Mouse (Mus musculus) left cerebral cortex, adult 2 months (tissue): ENCODE results near the gene Mtmr12. TPM values are rescaled to one million over a fixed set of nuclear protein-coding genes. Genes with fewer than 3 reads are reported as not detected.
A peak's percentile ranks its signal among the peaks of the same experiment; 100 is the strongest.

Source experiments
- DNase-seq, 2 experiments: peaks; one replicate each; pipeline ENCODE4 v3.0.0; 2021 to 2022; ENCODE audit warnings: low spot score in 2 of 2, mixed read lengths in 1 of 2; ENCODE audit errors: extremely low spot score in 1 of 2
- H3K27ac ChIP-seq: fragments of 200-600 bp; 2 replicates; pipeline ENCODE4 v1.8.1; 2022
- H3K4me3 ChIP-seq: fragments of 200-600 bp; 2 replicates; pipeline ENCODE4 v1.8.1; 2022
- CTCF ChIP-seq: fragments of 200-600 bp; IDR thresholded peaks from 2 replicates; pipeline ENCODE4 v1.8.1; 2022; ENCODE audit warnings: antibody characterized with exemption, mild to moderate bottlenecking, moderate library complexity
- intact Hi-C: fragments of 180-260 bp; cut with DNase I; formaldehyde crosslinking; loops from one replicate; pipeline ENCODE4 v1.15.1; 2025
- total RNA-seq, 2 experiments: library from RNA; stranded (reverse); gene quantifications; 2 replicates each; pipeline ENCODE4 v1.2.3; 2021

Gene Mtmr12
- total RNA-seq, 2 experiments from 2014 or later, result 54.9 to 55.6 TPM

DNA sequence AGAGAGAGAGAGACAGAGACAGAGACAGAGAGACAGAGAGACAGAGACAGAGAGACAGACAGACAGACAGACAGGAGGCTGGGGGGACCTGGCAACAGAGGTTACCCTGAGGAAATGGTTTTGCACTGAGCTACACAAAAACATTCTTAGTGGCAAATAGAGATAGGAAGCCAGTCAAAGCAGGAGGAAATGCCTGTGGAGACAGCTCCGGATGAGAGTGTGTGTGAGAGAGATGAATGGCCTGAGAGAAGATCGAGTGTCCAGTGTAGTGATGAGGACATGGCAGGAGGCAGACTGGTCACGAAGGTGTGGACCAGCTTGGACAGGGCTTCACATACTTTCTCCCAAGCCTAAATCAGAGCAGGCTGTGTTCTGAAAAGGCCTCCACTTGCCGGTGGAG, 20.2 kb downstream of the Mtmr12 start:
- Histone ChIP-seq H3K4me3 (no peak overlapping the region), H3K27ac (no peak overlapping the region)
- DNase-seq, result no peak
- TF ChIP-seq CTCF, result no peak
- intact Hi-C loops, result no loop called here

- TF ChIP-seq CTCF, result no peak
- no peak overlapping the region for H3K4me3 ChIP-seq
- intact Hi-C loops, result no loop called here
- DNase-seq, result no peak
- H3K27ac ChIP-seq, result no peak overlapping the region
These were observed 22.1 kb downstream of the Mtmr12 start for GRCm38 (mm10) chr15:12226908-12227307.

DNA sequence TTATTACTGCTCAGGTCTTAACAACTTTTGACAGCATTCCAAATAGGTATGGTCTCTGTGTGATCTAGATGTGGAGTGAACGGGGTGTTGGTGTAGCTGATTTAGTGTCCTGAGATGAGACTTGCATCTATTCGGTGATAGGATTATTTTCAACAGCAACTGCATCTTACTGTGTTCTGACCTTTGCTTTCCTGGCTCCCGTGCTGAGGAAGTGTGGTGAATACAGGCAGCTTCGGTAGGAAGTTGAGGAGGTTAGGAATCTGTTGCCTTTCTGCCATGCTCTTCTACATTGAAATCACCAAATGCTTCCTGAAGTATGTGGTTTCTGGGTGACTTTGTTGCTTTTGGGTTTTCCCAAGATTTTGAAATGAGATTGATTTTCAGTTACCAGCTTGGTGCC, 22.5 kb downstream of the Mtmr12 start:
- TF ChIP-seq CTCF, result no peak
- Histone ChIP-seq H3K4me3 (no peak overlapping the region), H3K27ac (no peak overlapping the region)
- intact Hi-C loops, result no loop called here
- DNase-seq, result no peak

- TF ChIP-seq CTCF, result no peak
- intact Hi-C loops, result no loop called here
- no peak overlapping the region for H3K27ac ChIP-seq
- no peak overlapping the region for H3K4me3 ChIP-seq
- DNase-seq, result no peak
These were observed 24.9 kb downstream of the Mtmr12 start for GRCm38 (mm10) chr15:12229603-12230242.

- no peak for TF ChIP-seq CTCF
- intact Hi-C loops, result no loop called here
- peak overlapping the region; percentile 28; the same call in 1 of the 2 replicates for H3K27ac ChIP-seq
These were observed 25.6 kb downstream of the Mtmr12 start for GRCm38 (mm10) chr15:12230243-12230935.

DNA sequence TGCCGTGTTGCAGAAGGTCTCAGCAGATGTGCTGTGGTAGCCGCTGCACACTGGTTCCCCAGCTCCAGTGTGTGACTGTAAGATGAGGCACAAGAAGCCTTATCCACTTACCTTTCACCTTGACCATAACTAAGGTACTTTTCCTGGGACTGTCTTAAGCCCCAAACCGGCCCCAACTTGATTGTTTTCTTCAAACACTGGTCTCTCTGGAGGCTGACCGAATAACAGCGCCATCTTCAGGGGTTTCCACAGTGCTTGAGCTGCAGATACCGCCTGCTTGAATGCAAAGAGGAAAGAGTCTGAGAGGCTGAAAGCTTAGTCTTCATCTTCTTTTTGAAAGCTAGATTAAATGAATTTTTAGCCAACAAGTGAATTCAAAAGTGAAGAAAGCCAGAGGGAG, 26.6 kb downstream of the Mtmr12 start:
- Histone ChIP-seq H3K27ac (no peak overlapping the region), H3K4me3 (no peak overlapping the region)
- TF ChIP-seq CTCF, result no peak; the same call in none of the 2 replicates
- no peak for DNase-seq
- intact Hi-C loops, result no loop called here

More at GRCm38 (mm10) chr15:12230243-12230935, 25.6 kb downstream of the Mtmr12 start:
- no peak overlapping the region for H3K4me3 ChIP-seq
- DNase-seq, result no peak

DNA sequence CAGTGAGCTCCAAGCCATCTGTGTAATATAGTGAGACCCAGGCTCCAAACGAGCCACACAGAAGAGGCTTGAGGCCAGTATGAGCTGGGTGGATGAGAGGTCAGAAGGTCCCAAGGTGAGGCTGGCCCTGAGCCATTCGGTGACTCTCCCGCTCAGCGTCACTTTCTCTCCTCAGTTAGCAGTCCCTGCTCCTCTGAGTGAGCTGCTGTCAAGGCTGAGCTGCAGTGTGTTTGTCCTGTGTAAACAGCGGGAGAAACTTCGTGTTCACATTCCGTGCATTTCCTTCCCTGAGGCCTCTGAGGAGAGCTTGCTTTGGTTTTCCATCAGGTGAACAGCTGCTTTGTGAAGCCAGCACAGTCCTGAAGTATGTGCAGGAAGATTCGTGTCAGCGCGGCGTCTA, 27.6 kb downstream of the Mtmr12 start:
- peak overlapping the region; percentile 34 for H3K27ac ChIP-seq
- TF ChIP-seq CTCF, result no peak
- no peak overlapping the region for H3K4me3 ChIP-seq
- intact Hi-C loops, result no loop called here
- DNase-seq, result no peak

- no peak for DNase-seq
- no peak for TF ChIP-seq CTCF
- intact Hi-C loops, result no loop called here
- Histone ChIP-seq H3K4me3 (no peak overlapping the region), H3K27ac (peak overlapping the region; percentile 34)
These were observed 28.2 kb downstream of the Mtmr12 start for GRCm38 (mm10) chr15:12233021-12233420.

GRCm38 (mm10) chr15:12235559-12235958, 30.7 kb downstream of the Mtmr12 start:
- intact Hi-C loops, result no loop called here
- Histone ChIP-seq H3K4me3 (no peak overlapping the region), H3K27ac (no peak overlapping the region; the same call in 1 of the 2 replicates)
- TF ChIP-seq CTCF, result no peak
- no peak for DNase-seq

- DNase-seq, result no peak
- no peak for TF ChIP-seq CTCF
- H3K27ac ChIP-seq, result no peak overlapping the region
- intact Hi-C loops, result no loop called here
- H3K4me3 ChIP-seq, result no peak overlapping the region
These were observed 31.2 kb downstream of the Mtmr12 start for GRCm38 (mm10) chr15:12235983-12236382.

DNA sequence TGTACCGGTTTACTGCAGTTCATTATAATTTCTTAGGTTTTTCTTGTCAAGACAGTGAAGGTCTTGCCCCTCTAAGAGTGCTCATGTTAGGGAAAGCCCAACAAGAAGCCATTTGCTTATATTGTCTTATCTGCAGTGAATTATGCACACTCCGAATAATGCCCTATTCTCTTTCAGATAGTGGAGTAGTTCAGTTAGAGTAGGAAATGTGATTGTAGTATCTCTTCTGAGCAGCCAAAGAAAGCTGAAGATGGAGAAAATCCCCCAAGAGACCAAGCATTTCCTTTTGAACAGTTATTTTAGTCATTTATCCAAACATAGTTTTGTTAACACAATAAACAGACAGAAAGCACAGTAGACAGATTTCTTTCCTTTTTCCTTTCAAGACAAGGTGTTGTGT, 32.1 kb downstream of the Mtmr12 start:
- no peak for DNase-seq
- Histone ChIP-seq H3K27ac (no peak overlapping the region), H3K4me3 (no peak overlapping the region)
- no peak for TF ChIP-seq CTCF
- intact Hi-C loops, result no loop called here

GRCm38 (mm10) chr15:12237539-12237938, 32.7 kb downstream of the Mtmr12 start:
- DNase-seq, result no peak
- no peak for TF ChIP-seq CTCF
- H3K4me3 ChIP-seq, result no peak overlapping the region
- intact Hi-C loops, result no loop called here
- H3K27ac ChIP-seq, result no peak overlapping the region; the same call in 1 of the 2 replicates

DNA sequence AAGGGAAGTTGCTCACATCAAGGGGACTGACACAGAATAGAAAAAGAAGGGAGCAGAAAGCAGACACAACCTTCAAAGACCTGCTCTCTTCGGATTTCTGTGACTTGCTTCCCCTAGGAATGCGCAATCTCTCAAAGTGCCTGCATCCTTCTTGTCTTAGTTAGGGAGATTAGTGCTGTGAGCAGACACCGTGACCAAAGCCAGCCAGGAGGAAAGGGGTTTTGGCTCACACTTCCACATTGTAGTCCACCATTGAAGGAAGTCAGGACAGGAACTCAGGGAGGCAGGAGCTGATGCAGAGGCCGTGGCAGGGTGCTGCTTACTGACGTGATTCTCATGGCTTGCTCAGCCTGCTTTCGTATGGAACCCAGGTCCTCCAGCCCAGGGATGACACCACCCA, 33.5 kb downstream of the Mtmr12 start:
- Histone ChIP-seq H3K4me3 (no peak overlapping the region), H3K27ac (no peak overlapping the region)
- intact Hi-C loops, result no loop called here
- no peak for TF ChIP-seq CTCF
- no peak for DNase-seq
